Mouse (Mus musculus) stomach, embryonic 14.5 days (tissue): ENCODE results near the gene Lca5l. TPM values are rescaled to one million over a fixed set of nuclear protein-coding genes. Genes with fewer than 3 reads are reported as not detected.
"Not testable (repeated sequence)": the region's sequence is repeated elsewhere in the genome, so short reads cannot be mapped to it uniquely, and the experiment has no call there.

Experiments used
- ATAC-seq: fragments of 200-750 bp; cut with Nextera tagmentation; 2 replicates; pipeline ENCODE4 v1.8.0; 2017; ENCODE audit warnings: low read depth, moderate TSS enrichment; ENCODE audit not compliant: insufficient number of reproducible peaks, insufficient read depth, low FRiP score
- H3K27ac ChIP-seq: fragments of 300-500 bp; sonication (generic); 2 replicates; pipeline ENCODE4 v1.5.1; 2014; ENCODE audit warnings: mild to moderate bottlenecking, low read length, moderate library complexity, mixed read lengths
- H3K27me3 ChIP-seq: fragments of 300-500 bp; sonication (generic); 2 replicates; pipeline ENCODE4 v1.6.1; 2014; ENCODE audit warnings: low read length, control low read depth, mixed read lengths; ENCODE audit not compliant: control insufficient read depth, insufficient read depth
- H3K36me3 ChIP-seq: fragments of 300-500 bp; sonication (generic); 2 replicates; pipeline ENCODE4 v1.6.1; 2014; ENCODE audit warnings: mild to moderate bottlenecking, control low read depth, low read length, moderate library complexity, mixed read lengths; ENCODE audit not compliant: control insufficient read depth, insufficient read depth
- H3K4me1 ChIP-seq: fragments of 300-500 bp; sonication (generic); 2 replicates; pipeline ENCODE4 v1.6.1; 2014; ENCODE audit warnings: low read length, control low read depth, mixed read lengths; ENCODE audit not compliant: control insufficient read depth, insufficient read depth
- H3K4me2 ChIP-seq: fragments of 300-500 bp; sonication (generic); replicated peaks from 2 replicates; pipeline ENCODE4 v1.6.1; 2014; ENCODE audit warnings: low read depth, low read length, control low read depth
- H3K4me3 ChIP-seq: fragments of 300-500 bp; sonication (generic); 2 replicates; pipeline ENCODE4 v1.5.1; 2014; ENCODE audit warnings: low read depth, low read length, control low read depth
- H3K9ac ChIP-seq: fragments of 300-500 bp; sonication (generic); replicated peaks from 2 replicates; pipeline ENCODE4 v1.6.1; 2014; ENCODE audit warnings: low read depth, mild to moderate bottlenecking, control low read depth, low read length, moderate library complexity, mixed read lengths
- H3K9me3 ChIP-seq: fragments of 300-500 bp; sonication (generic); 2 replicates; pipeline ENCODE4 v1.6.1; 2016; ENCODE audit warnings: low read depth, low read length, control low read depth; ENCODE audit not compliant: control insufficient read depth
- WGBS: fragments of 180-500 bp; shearing (Covaris S2); extraction: QIAGEN DNeasy Blood & Tissue Kit; methylation state at CpG from one replicate; pipeline ENCODE4 v1.1.7; 2014; 5-methylcytosine and 5-hydroxymethylcytosine counted together
- polyA plus RNA-seq: library from polyadenylated mRNA; unstranded; fragments of >200 nt; fragmentation: Nextera tagmentation; extraction: Ambion mirVana; gene quantifications from 2 replicates; pipeline ENCODE4 v1.2.1, GENCODE M21; 2014

The Lca5l gene
- polyA plus RNA-seq, 1 experiment from 2014 or later, result 1.6 TPM

GRCm38 (mm10) chr16:96150995-96151394, 41.1 kb downstream of the Lca5l start:
- no peak overlapping the region for H3K9ac ChIP-seq
- H3K9me3 ChIP-seq, result no peaks in the 10 kb centered on the region
- peaks cover 7% of the 10 kb centered on the region; the same call in 1 of the 2 replicates for H3K36me3 ChIP-seq
- H3K4me3 ChIP-seq, result no peak overlapping the region
- no peak for ATAC-seq
- H3K27ac ChIP-seq, result no peak overlapping the region
- 57% methylated on average over 4 of the region's 4 CpGs for WGBS
- no peak overlapping the region for H3K4me2 ChIP-seq
- H3K4me1 ChIP-seq, result peaks cover 14% of the 10 kb centered on the region; the same call in 1 of the 2 replicates
- no peaks in the 10 kb centered on the region for H3K27me3 ChIP-seq

- no peaks in the 10 kb centered on the region for H3K9me3 ChIP-seq
- ATAC-seq, result no peak
- WGBS, result 51% methylated on average over 9 of the region's 9 CpGs
- H3K9ac ChIP-seq, result no peak overlapping the region
- H3K4me1 ChIP-seq, result peaks cover 14% of the 10 kb centered on the region; the same call in 1 of the 2 replicates
- H3K4me2 ChIP-seq, result no peak overlapping the region
- peak overlapping the region; percentile 77 for H3K27ac ChIP-seq
- H3K27me3 ChIP-seq, result no peaks in the 10 kb centered on the region
- peaks cover 3% of the 10 kb centered on the region; the same call in 1 of the 2 replicates for H3K36me3 ChIP-seq
- no peak overlapping the region for H3K4me3 ChIP-seq
These were observed 42.8 kb downstream of the Lca5l start for GRCm38 (mm10) chr16:96149311-96149710.

GRCm38 (mm10) chr16:96148834-96149233, 43.2 kb downstream of the Lca5l start:
- Histone ChIP-seq H3K27me3 (no peaks in the 10 kb centered on the region), H3K4me3 (no peak overlapping the region), H3K4me2 (no peak overlapping the region), H3K9me3 (no peaks in the 10 kb centered on the region), H3K36me3 (peaks cover under 1% of the 10 kb centered on the region; the same call in 1 of the 2 replicates), H3K27ac (peak overlapping the region; percentile 77), H3K9ac (no peak overlapping the region), H3K4me1 (peaks cover 14% of the 10 kb centered on the region; the same call in 1 of the 2 replicates)
- ATAC-seq, result no peak
- WGBS, result 54% methylated on average over 6 of the region's 6 CpGs

GRCm38 (mm10) chr16:96145814-96146213, 46.3 kb downstream of the Lca5l start:
- H3K9ac ChIP-seq, result peak overlapping the region; percentile 55
- no peaks in the 10 kb centered on the region for H3K27me3 ChIP-seq
- no peaks in the 10 kb centered on the region for H3K9me3 ChIP-seq
- H3K4me2 ChIP-seq, result peak overlapping the region; percentile 71
- H3K4me3 ChIP-seq, result peak overlapping the region; percentile 86
- peak; percentile 10; the same call in 1 of the 2 replicates for ATAC-seq
- WGBS, result under 1% methylated on average over 5 of the region's 5 CpGs
- peaks cover 14% of the 10 kb centered on the region; the same call in 1 of the 2 replicates for H3K4me1 ChIP-seq
- peak overlapping the region; percentile 58; the same call in 1 of the 2 replicates for H3K27ac ChIP-seq
- H3K36me3 ChIP-seq, result no peaks in the 10 kb centered on the region

- Histone ChIP-seq H3K27ac (peak within 1 kb of the TSS; percentile 58; the same call in 1 of the 2 replicates), H3K36me3 (no peaks in the 10 kb centered on the region), H3K4me1 (peaks cover 14% of the 10 kb centered on the region; the same call in 1 of the 2 replicates), H3K4me2 (peak within 1 kb of the TSS; percentile 71), H3K9ac (peak within 1 kb of the TSS; percentile 55), H3K9me3 (no peaks in the 10 kb centered on the region), H3K4me3 (peak within 1 kb of the TSS; percentile 86), H3K27me3 (no peaks in the 10 kb centered on the region)
- peak; percentile 93 for ATAC-seq
- under 1% methylated on average over 68 of the region's 68 CpGs for WGBS
These were observed 46.8 kb downstream of the Lca5l start, which contains the start of gene Wrb for GRCm38 (mm10) chr16:96145110-96145800. Gene Wrb (plus strand): TSS chr16:96145407.

- H3K4me1 ChIP-seq, result peaks cover 14% of the 10 kb centered on the region; the same call in 1 of the 2 replicates
- WGBS, result 28% methylated on average over 6 of the region's 6 CpGs
- peak; percentile 30 for ATAC-seq
These were observed 47.3 kb downstream of the Lca5l start for GRCm38 (mm10) chr16:96144748-96145109.

GRCm38 (mm10) chr16:96128466-96128865, 63.6 kb downstream of the Lca5l start:
- Histone ChIP-seq H3K4me1 (peaks cover 13% of the 10 kb centered on the region; the same call in 1 of the 2 replicates), H3K27ac (peak overlapping the region; percentile 88), H3K4me2 (peak overlapping the region; percentile 65), H3K4me3 (peak overlapping the region; percentile 68), H3K9me3 (no peaks in the 10 kb centered on the region), H3K27me3 (no peaks in the 10 kb centered on the region), H3K9ac (peak overlapping the region; percentile 52), H3K36me3 (peaks cover 30% of the 10 kb centered on the region)
- ATAC-seq, result no peak
- 3% methylated on average over 9 of the region's 9 CpGs for WGBS

More at GRCm38 (mm10) chr16:96144748-96145109, 47.3 kb downstream of the Lca5l start:
- H3K27ac ChIP-seq, H3K4me2 ChIP-seq, H3K36me3 ChIP-seq, H3K27me3 ChIP-seq, H3K9me3 ChIP-seq, H3K9ac ChIP-seq: not testable (repeated sequence)
- peak overlapping the region; percentile 86; the same call in 1 of the 2 replicates for H3K4me3 ChIP-seq

GRCm38 (mm10) chr16:96127657-96128344, 64.3 kb downstream of the Lca5l start, which contains the start of gene Hmgn1:
Gene Hmgn1 (minus strand): TSS chr16:96127729.
- WGBS, result under 1% methylated on average over 65 of the region's 72 CpGs

More at GRCm38 (mm10) chr16:96127657-96128344, 64.3 kb downstream of the Lca5l start, which contains the start of gene Hmgn1:
- Histone ChIP-seq H3K9me3 (no peaks in the 10 kb centered on the region), H3K4me1 (peaks cover 13% of the 10 kb centered on the region; the same call in 1 of the 2 replicates), H3K36me3 (peaks cover 37% of the 10 kb centered on the region), H3K9ac (peak within 1 kb of the TSS; percentile 94), H3K4me2 (peak within 1 kb of the TSS; percentile 82), H3K27me3 (no peaks in the 10 kb centered on the region), H3K4me3 (peak within 1 kb of the TSS; percentile 68), H3K27ac (peak within 1 kb of the TSS; percentile 94)
- ATAC-seq, result peak; percentile 97
